Mouse (Mus musculus): ENCODE measurements at regions not wholly inside any gene's neighbourhood (a gene's known extent, or its start where the extent isn't known, plus 50 kb on each side); places are given as distances from the start of the nearest gene placed in this dataset.

- no peak for DNase-seq (ENCODE audit: low spot score)
Measured at GRCm38 (mm10) chr12:26244701-26245100, 170.4 kb downstream of the Rnf144a start.

GRCm38 (mm10) chr12:26227557-26228020, 187.5 kb downstream of the Rnf144a start:
- no peak for DNase-seq (ENCODE audit: low spot score)

- peak; percentile 49 for DNase-seq (ENCODE audit: low spot score)
Measured at GRCm38 (mm10) chr12:26226363-26226762, 188.7 kb downstream of the Rnf144a start.

GRCm38 (mm10) chr12:26212447-26212846, 202.6 kb downstream of the Rnf144a start:
- no peak for DNase-seq (ENCODE audit: low spot score)

- no peak for DNase-seq (ENCODE audit: low spot score)
Measured at GRCm38 (mm10) chr12:26211423-26211822, 203.6 kb downstream of the Rnf144a start.

- no peak for DNase-seq (ENCODE audit: low spot score)
Measured at GRCm38 (mm10) chr12:26206751-26207150, 208.3 kb downstream of the Rnf144a start.

- no peak for DNase-seq (ENCODE audit: low spot score)
Measured at GRCm38 (mm10) chr12:26206036-26206435, 209.0 kb downstream of the Rnf144a start.

GRCm38 (mm10) chr12:26191982-26192576, 223.0 kb downstream of the Rnf144a start:
- no peak for DNase-seq (ENCODE audit: low spot score)

GRCm38 (mm10) chr12:26191268-26191981, 223.6 kb downstream of the Rnf144a start:
- no peak for DNase-seq (ENCODE audit: low spot score)

GRCm38 (mm10) chr12:26188996-26189395, 226.1 kb downstream of the Rnf144a start:
- no peak for DNase-seq (ENCODE audit: low spot score)

GRCm38 (mm10) chr12:26187091-26187862, 227.8 kb downstream of the Rnf144a start:
- DNase-seq (ENCODE audit: low spot score), result no peak

- no peak for DNase-seq (ENCODE audit: low spot score)
Measured at GRCm38 (mm10) chr12:26184701-26185460, 230.2 kb downstream of the Rnf144a start.

GRCm38 (mm10) chr12:26183021-26183420, 232.0 kb downstream of the Rnf144a start:
- DNase-seq (ENCODE audit: low spot score), result no peak

GRCm38 (mm10) chr12:26180846-26181245, 234.2 kb downstream of the Rnf144a start:
- DNase-seq (ENCODE audit: low spot score), result no peak

GRCm38 (mm10) chr12:26176231-26176662, 238.8 kb downstream of the Rnf144a start:
- no peak for DNase-seq (ENCODE audit: low spot score)

- DNase-seq (ENCODE audit: low spot score), result no peak
Measured at GRCm38 (mm10) chr12:26163416-26163815, 251.6 kb downstream of the Rnf144a start.

GRCm38 (mm10) chr12:26160861-26161615, 254.0 kb downstream of the Rnf144a start:
- no peak for DNase-seq (ENCODE audit: low spot score)

GRCm38 (mm10) chr12:26152992-26153391, 262.1 kb downstream of the Rnf144a start:
- no peak for DNase-seq (ENCODE audit: low spot score)

- DNase-seq (ENCODE audit: low spot score), result no peak
Measured at GRCm38 (mm10) chr12:26146336-26146735, 268.7 kb downstream of the Rnf144a start.

GRCm38 (mm10) chr12:26145085-26145714, 269.9 kb downstream of the Rnf144a start:
- no peak for DNase-seq (ENCODE audit: low spot score)

- no peak for DNase-seq (ENCODE audit: low spot score)
Measured at GRCm38 (mm10) chr12:26144616-26145015, 270.4 kb downstream of the Rnf144a start.
